Mouse (Mus musculus) heart, embryonic 13.5 days (tissue): ENCODE results near the gene Ccin. TPM values are rescaled to one million over a fixed set of nuclear protein-coding genes. Genes with fewer than 3 reads are reported as not detected.

Experiments
- ATAC-seq: fragments of 200-750 bp; cut with Nextera tagmentation; 2 replicates; pipeline ENCODE4 v1.8.0; 2017; ENCODE audit warnings: moderate TSS enrichment; ENCODE audit not compliant: insufficient number of reproducible peaks, low FRiP score, low TSS enrichment; ENCODE audit errors: extremely low read depth
- H3K27ac ChIP-seq: fragments of 300-500 bp; sonication (generic); replicated peaks from 2 replicates; pipeline ENCODE4 v1.5.1; 2015; ENCODE audit warnings: moderate library complexity, mild to moderate bottlenecking, inconsistent platforms
- H3K27me3 ChIP-seq: fragments of 300-500 bp; sonication (generic); replicated peaks from 2 replicates; pipeline ENCODE4 v1.6.1; 2015; ENCODE audit warnings: mild to moderate bottlenecking, inconsistent platforms
- H3K36me3 ChIP-seq: fragments of 300-500 bp; sonication (generic); 2 replicates; pipeline ENCODE4 v1.6.1; 2015; ENCODE audit warnings: mild to moderate bottlenecking, inconsistent platforms
- H3K4me1 ChIP-seq: fragments of 300-500 bp; sonication (generic); 2 replicates; pipeline ENCODE4 v1.6.1; 2015; ENCODE audit warnings: inconsistent platforms
- H3K4me2 ChIP-seq: fragments of 300-500 bp; sonication (generic); 2 replicates; pipeline ENCODE4 v1.6.1; 2015; ENCODE audit warnings: inconsistent platforms, mild to moderate bottlenecking, moderate library complexity
- H3K4me3 ChIP-seq: fragments of 300-500 bp; sonication (generic); 2 replicates; pipeline ENCODE4 v1.5.1; 2015; ENCODE audit warnings: moderate library complexity, mild to moderate bottlenecking, inconsistent platforms
- H3K9ac ChIP-seq: fragments of 300-500 bp; sonication (generic); 2 replicates; pipeline ENCODE4 v1.6.1; 2015; ENCODE audit warnings: inconsistent platforms, mild to moderate bottlenecking, moderate library complexity
- H3K9me3 ChIP-seq: fragments of 300-500 bp; sonication (generic); 2 replicates; pipeline ENCODE4 v1.6.1; 2016; ENCODE audit warnings: inconsistent platforms
- whole genome bisulfite sequencing: fragments of 180-500 bp; shearing (Covaris S2); methylation state at CpG from one replicate; pipeline ENCODE4 v1.1.7; 2015; ENCODE audit warnings: mixed read lengths; 5-methylcytosine and 5-hydroxymethylcytosine counted together
- polyA plus RNA-seq: library from polyadenylated mRNA; unstranded; fragments of >200 nt; fragmentation: Nextera tagmentation; extraction: Ambion mirVana; gene quantifications from 2 replicates; pipeline ENCODE4 v1.2.1, GENCODE M21; 2015

Gene Ccin
- polyA plus RNA-seq, 1 experiment from 2014 or later = not detected

GRCm38 (mm10) chr4:43978521-43979443, 4.5 kb upstream of the Ccin start:
- H3K4me2 ChIP-seq = no peak overlapping the region
- 0 out of 2 replicates have a peak, but pooled peaks have one; percentile 16 for ATAC-seq
- no peak overlapping the region for H3K4me3 ChIP-seq
- H3K36me3 ChIP-seq = peaks cover 23% of the 10 kb centered on the region
- peak overlapping the region; percentile 59 for H3K27ac ChIP-seq
- peaks cover 5% of the 10 kb centered on the region; the same call in 1 of the 2 replicates for H3K27me3 ChIP-seq
- no peaks in the 10 kb centered on the region for H3K9me3 ChIP-seq
- peak overlapping the region; percentile 66 for H3K9ac ChIP-seq
- WGBS = 34% methylated on average over 17 of the region's 17 CpGs
- peaks cover 28% of the 10 kb centered on the region for H3K4me1 ChIP-seq

- peaks cover 7% of the 10 kb centered on the region; the same call in 1 of the 2 replicates for H3K27me3 ChIP-seq
- H3K4me3 ChIP-seq = no peak overlapping the region
- ATAC-seq = no peak
- no peak overlapping the region for H3K9ac ChIP-seq
- H3K9me3 ChIP-seq = no peaks in the 10 kb centered on the region
- H3K4me2 ChIP-seq = no peak overlapping the region
- H3K36me3 ChIP-seq = peaks cover 16% of the 10 kb centered on the region
- WGBS = 78% methylated on average over 3 of the region's 3 CpGs
- H3K27ac ChIP-seq = no peak overlapping the region
- peaks cover 25% of the 10 kb centered on the region for H3K4me1 ChIP-seq
These were observed 3.5 kb upstream of the Ccin start for GRCm38 (mm10) chr4:43979746-43980145.

- Histone ChIP-seq H3K4me3 (no peak overlapping the region), H3K27ac (no peak overlapping the region), H3K4me1 (peaks cover 25% of the 10 kb centered on the region), H3K9me3 (no peaks in the 10 kb centered on the region), H3K27me3 (peaks cover 7% of the 10 kb centered on the region; the same call in 1 of the 2 replicates), H3K9ac (no peak overlapping the region), H3K4me2 (no peak overlapping the region), H3K36me3 (peaks cover 12% of the 10 kb centered on the region)
- WGBS = 87% methylated on average over 4 of the region's 4 CpGs
- no peak for ATAC-seq
These were observed 3.0 kb upstream of the Ccin start for GRCm38 (mm10) chr4:43980236-43980635.

- H3K27me3 ChIP-seq = peaks cover 7% of the 10 kb centered on the region; the same call in 1 of the 2 replicates
- peaks cover 25% of the 10 kb centered on the region for H3K4me1 ChIP-seq
- no peak overlapping the region for H3K4me2 ChIP-seq
- WGBS = 91% methylated on average over 6 of the region's 6 CpGs
- H3K9me3 ChIP-seq = no peaks in the 10 kb centered on the region
- H3K9ac ChIP-seq = no peak overlapping the region
- H3K4me3 ChIP-seq = no peak overlapping the region
- no peak for ATAC-seq
- no peak overlapping the region for H3K27ac ChIP-seq
- H3K36me3 ChIP-seq = peaks cover 12% of the 10 kb centered on the region
These were observed 2.4 kb upstream of the Ccin start for GRCm38 (mm10) chr4:43980846-43981245.

GRCm38 (mm10) chr4:43981251-43981650, 2.0 kb upstream of the Ccin start:
- H3K9ac ChIP-seq = no peak overlapping the region
- peaks cover 7% of the 10 kb centered on the region; the same call in 1 of the 2 replicates for H3K27me3 ChIP-seq
- no peak overlapping the region for H3K4me2 ChIP-seq
- no peak overlapping the region for H3K27ac ChIP-seq
- ATAC-seq = no peak
- H3K4me3 ChIP-seq = no peak overlapping the region
- H3K36me3 ChIP-seq = peaks cover 10% of the 10 kb centered on the region
- 68% methylated on average over 7 of the region's 7 CpGs for WGBS
- H3K9me3 ChIP-seq = no peaks in the 10 kb centered on the region
- peaks cover 25% of the 10 kb centered on the region for H3K4me1 ChIP-seq

GRCm38 (mm10) chr4:43982053-43982732, 1.1 kb upstream of the Ccin start:
- peaks cover 25% of the 10 kb centered on the region for H3K4me1 ChIP-seq
- WGBS = 1% methylated on average over 24 of the region's 24 CpGs
- peak overlapping the region; percentile 45 for H3K4me3 ChIP-seq
- H3K4me2 ChIP-seq = peak overlapping the region; percentile 69
- ATAC-seq = peak; percentile 69
- H3K27ac ChIP-seq = peak overlapping the region; percentile 34
- H3K27me3 ChIP-seq = peaks cover 7% of the 10 kb centered on the region; the same call in 1 of the 2 replicates
- no peaks in the 10 kb centered on the region for H3K9me3 ChIP-seq
- peaks cover 4% of the 10 kb centered on the region for H3K36me3 ChIP-seq
- H3K9ac ChIP-seq = peak overlapping the region; percentile 77

- Histone ChIP-seq H3K4me1 (peaks cover 14% of the 10 kb centered on the region), H3K36me3 (no peaks in the 10 kb centered on the region), H3K27me3 (peaks cover 7% of the 10 kb centered on the region; the same call in 1 of the 2 replicates), H3K9ac (no peak overlapping the region), H3K27ac (no peak overlapping the region), H3K9me3 (no peaks in the 10 kb centered on the region), H3K4me3 (no peak overlapping the region), H3K4me2 (no peak overlapping the region)
- WGBS = 83% methylated on average over 22 of the region's 22 CpGs
- no peak for ATAC-seq
These were observed 473 bp downstream of the Ccin start for GRCm38 (mm10) chr4:43983756-43984155.

GRCm38 (mm10) chr4:43984326-43984725, 1.0 kb downstream of the Ccin start:
- WGBS = 85% methylated on average over 19 of the region's 19 CpGs
- Histone ChIP-seq H3K9ac (no peak overlapping the region), H3K4me1 (peaks cover 9% of the 10 kb centered on the region), H3K36me3 (no peaks in the 10 kb centered on the region), H3K27ac (no peak overlapping the region), H3K4me3 (no peak overlapping the region), H3K4me2 (no peak overlapping the region), H3K9me3 (no peaks in the 10 kb centered on the region), H3K27me3 (peaks cover 7% of the 10 kb centered on the region; the same call in 1 of the 2 replicates)
- ATAC-seq = no peak

GRCm38 (mm10) chr4:43988976-43989375, 5.7 kb downstream of the Ccin start:
- Histone ChIP-seq H3K9me3 (no peaks in the 10 kb centered on the region), H3K27me3 (no peaks in the 10 kb centered on the region), H3K9ac (no peak overlapping the region), H3K27ac (no peak overlapping the region), H3K4me3 (no peak overlapping the region), H3K4me1 (no peaks in the 10 kb centered on the region), H3K36me3 (no peaks in the 10 kb centered on the region), H3K4me2 (no peak overlapping the region)
- 79% methylated on average over 3 of the region's 3 CpGs for WGBS
- ATAC-seq = no peak

GRCm38 (mm10) chr4:43993072-43993471, 9.8 kb downstream of the Ccin start:
- H3K27ac ChIP-seq = no peak overlapping the region
- H3K4me2 ChIP-seq = no peak overlapping the region
- no peaks in the 10 kb centered on the region for H3K9me3 ChIP-seq
- H3K4me1 ChIP-seq = no peaks in the 10 kb centered on the region
- no peak for ATAC-seq
- H3K4me3 ChIP-seq = no peak overlapping the region
- WGBS = 86% methylated on average over 11 of the region's 11 CpGs
- no peaks in the 10 kb centered on the region for H3K27me3 ChIP-seq
- H3K36me3 ChIP-seq = no peaks in the 10 kb centered on the region
- H3K9ac ChIP-seq = no peak overlapping the region

GRCm38 (mm10) chr4:43994342-43994741, 11.1 kb downstream of the Ccin start:
- H3K27me3 ChIP-seq = no peaks in the 10 kb centered on the region
- no peak overlapping the region for H3K4me2 ChIP-seq
- 71% methylated on average over 2 of the region's 2 CpGs for WGBS
- 0 out of 2 replicates have a peak, but pooled peaks cover 5% of the 10 kb centered on the region for H3K9me3 ChIP-seq
- no peaks in the 10 kb centered on the region for H3K36me3 ChIP-seq
- no peak overlapping the region for H3K27ac ChIP-seq
- no peak overlapping the region for H3K9ac ChIP-seq
- no peak overlapping the region for H3K4me3 ChIP-seq
- no peaks in the 10 kb centered on the region for H3K4me1 ChIP-seq
- no peak for ATAC-seq
